Mouse (Mus musculus) adrenal gland, postnatal 25 days (tissue): ENCODE measurements around the gene Zcwpw1. TPM values are rescaled to one million over a fixed set of nuclear protein-coding genes. Genes with fewer than 3 reads are reported as not detected.
A peak's percentile ranks its signal among the peaks of the same experiment; 100 is the strongest.
"Not testable (repeated sequence)": the region's sequence is repeated elsewhere in the genome, so short reads cannot be mapped to it uniquely, and the experiment has no call there.

Source experiments
- DNase-seq: peaks from one replicate; pipeline ENCODE4 v3.0.0; 2021; ENCODE audit warnings: mixed read lengths
- long read RNA-seq: library from polyadenylated mRNA; stranded (forward); transcript quantifications from one replicate; pipeline ENCODE4 v2.0.0, GENCODE M21; 2021
- total RNA-seq: library from RNA; stranded (reverse); gene quantifications from 2 replicates; pipeline ENCODE4 v1.2.3, GENCODE M21; 2021

Zcwpw1 gene
- 3.6 and 5.2 TPM in 2 replicates for total RNA-seq
- long read RNA-seq, partial matches to known transcripts = 0 of 4 reads
- long read RNA-seq, other reads (novel, unspliced or antisense) = 2 of 4 reads

GRCm38 (mm10) chr5:137787151-137787928, at the start of gene Zcwpw1, which contains the start of gene Mepce:
Gene Zcwpw1, plus strand, starts transcription at chr5:137787798.
Gene Mepce, minus strand, starts transcription at chr5:137787655.
- peak; percentile 95 for DNase-seq

GRCm38 (mm10) chr5:137738516-137738915, 49.1 kb upstream of the Zcwpw1 start:
- DNase-seq = no peak

GRCm38 (mm10) chr5:137739471-137739870, 48.1 kb upstream of the Zcwpw1 start:
- no peak for DNase-seq

GRCm38 (mm10) chr5:137740506-137740905, 47.1 kb upstream of the Zcwpw1 start:
- no peak for DNase-seq

- DNase-seq = peak; percentile 80
Observed at GRCm38 (mm10) chr5:137741023-137741931, 46.3 kb upstream of the Zcwpw1 start, which contains the start of gene Nyap1. Gene Nyap1, minus strand, starts transcription at chr5:137741607.

- DNase-seq = no peak
Observed at GRCm38 (mm10) chr5:137742048-137742447, 45.5 kb upstream of the Zcwpw1 start.

GRCm38 (mm10) chr5:137742836-137743235, 44.8 kb upstream of the Zcwpw1 start:
- DNase-seq = no peak

- DNase-seq = no peak
Observed at GRCm38 (mm10) chr5:137744197-137744596, 43.4 kb upstream of the Zcwpw1 start.

GRCm38 (mm10) chr5:137745214-137746171, 42.1 kb upstream of the Zcwpw1 start, which contains the start of gene Tsc22d4:
Gene Tsc22d4, plus strand, starts transcription at chr5:137745730.
- peak; percentile 92 for DNase-seq

- peak; percentile 78 for DNase-seq
Observed at GRCm38 (mm10) chr5:137746282-137746850, 41.2 kb upstream of the Zcwpw1 start.

- DNase-seq = peak; percentile 43
Observed at GRCm38 (mm10) chr5:137746851-137747325, 40.7 kb upstream of the Zcwpw1 start.

- DNase-seq = peak; percentile 52
Observed at GRCm38 (mm10) chr5:137747326-137747961, 40.2 kb upstream of the Zcwpw1 start.

- no peak for DNase-seq
Observed at GRCm38 (mm10) chr5:137748130-137748770, 39.3 kb upstream of the Zcwpw1 start.

- no peak for DNase-seq
Observed at GRCm38 (mm10) chr5:137749196-137749836, 38.3 kb upstream of the Zcwpw1 start.

- not testable (repeated sequence) for DNase-seq
Observed at GRCm38 (mm10) chr5:137750212-137750611, 37.4 kb upstream of the Zcwpw1 start.

- DNase-seq = no peak
Observed at GRCm38 (mm10) chr5:137751221-137751887, 36.2 kb upstream of the Zcwpw1 start.

- DNase-seq = no peak
Observed at GRCm38 (mm10) chr5:137751988-137752387, 35.6 kb upstream of the Zcwpw1 start.

GRCm38 (mm10) chr5:137753111-137753832, 34.3 kb upstream of the Zcwpw1 start:
- DNase-seq = no peak
